Mouse (Mus musculus): ENCODE data around the gene Stk11. TPM values are rescaled to one million over a fixed set of nuclear protein-coding genes. Genes with fewer than 3 reads are reported as not detected.
A peak's percentile ranks its signal among the peaks of the same experiment; 100 is the strongest.

Stk11 gene
- total RNA-seq, 2 experiments from 2014 or later: 47.7 to 152 TPM

GRCm38 (mm10) chr10:80152071-80152872 lies 36.7 kb downstream of the Stk11 start:
- no peak for ATAC-seq (replicated peaks; ENCODE audit: low FRiP score, poor library complexity, severe bottlenecking)

- ATAC-seq (replicated peaks; ENCODE audit: low FRiP score, poor library complexity, severe bottlenecking): no peak
Observed at GRCm38 (mm10) chr10:80152873-80153260, 37.3 kb downstream of the Stk11 start.

GRCm38 (mm10) chr10:80153713-80154112 lies 38.1 kb downstream of the Stk11 start:
- ATAC-seq (replicated peaks; ENCODE audit: low FRiP score, poor library complexity, severe bottlenecking): no peak

GRCm38 (mm10) chr10:80154384-80154783 lies 38.8 kb downstream of the Stk11 start:
- no peak for ATAC-seq (replicated peaks; ENCODE audit: low FRiP score, poor library complexity, severe bottlenecking)

- ATAC-seq (replicated peaks; ENCODE audit: low FRiP score, poor library complexity, severe bottlenecking): no peak
Observed at GRCm38 (mm10) chr10:80155277-80155676, 39.7 kb downstream of the Stk11 start.

GRCm38 (mm10) chr10:80156002-80156751 lies 40.6 kb downstream of the Stk11 start:
- no peak for ATAC-seq (replicated peaks; ENCODE audit: low FRiP score, poor library complexity, severe bottlenecking)

- no peak for ATAC-seq (replicated peaks; ENCODE audit: low FRiP score, poor library complexity, severe bottlenecking)
Observed at GRCm38 (mm10) chr10:80156752-80157053, 41.1 kb downstream of the Stk11 start.

GRCm38 (mm10) chr10:80157141-80157929 lies 41.7 kb downstream of the Stk11 start:
- ATAC-seq (replicated peaks; ENCODE audit: low FRiP score, poor library complexity, severe bottlenecking): no peak

GRCm38 (mm10) chr10:80158307-80158986 lies 42.8 kb downstream of the Stk11 start:
- ATAC-seq (replicated peaks; ENCODE audit: low FRiP score, poor library complexity, severe bottlenecking): no peak

- ATAC-seq (replicated peaks; ENCODE audit: low FRiP score, poor library complexity, severe bottlenecking): no peak; the same call in 1 of the 2 replicates
Observed at GRCm38 (mm10) chr10:80159021-80159560, 43.5 kb downstream of the Stk11 start.

- peak; percentile 85 for ATAC-seq (replicated peaks; ENCODE audit: low FRiP score, poor library complexity, severe bottlenecking)
Observed at GRCm38 (mm10) chr10:80159561-80160454, 44.2 kb downstream of the Stk11 start.

- ATAC-seq (replicated peaks; ENCODE audit: low FRiP score, poor library complexity, severe bottlenecking): peak; percentile 11; the same call in 1 of the 2 replicates
Observed at GRCm38 (mm10) chr10:80160455-80161371, 45.1 kb downstream of the Stk11 start.

GRCm38 (mm10) chr10:80161522-80162242 lies 46.1 kb downstream of the Stk11 start:
- ATAC-seq (replicated peaks; ENCODE audit: low FRiP score, poor library complexity, severe bottlenecking): no peak

GRCm38 (mm10) chr10:80162243-80162608 lies 46.6 kb downstream of the Stk11 start:
- no peak for ATAC-seq (replicated peaks; ENCODE audit: low FRiP score, poor library complexity, severe bottlenecking)

GRCm38 (mm10) chr10:80162716-80163299 lies 47.2 kb downstream of the Stk11 start:
- no peak for ATAC-seq (replicated peaks; ENCODE audit: low FRiP score, poor library complexity, severe bottlenecking)

- no peak for ATAC-seq (replicated peaks; ENCODE audit: low FRiP score, poor library complexity, severe bottlenecking)
Observed at GRCm38 (mm10) chr10:80163721-80164120, 48.1 kb downstream of the Stk11 start.
